Mouse (Mus musculus) erythroblast, embryonic 14.5 days (primary cell): ENCODE measurements around the gene St5.

Experiments used
- GATA1 ChIP-seq: IDR thresholded peaks from 2 replicates; pipeline ENCODE4 v1.6.1; 2012; ENCODE audit warnings: low read length, inconsistent platforms, mixed read lengths
- TAL1 ChIP-seq: IDR thresholded peaks from 3 replicates; pipeline ENCODE4 v1.6.1; 2012; ENCODE audit warnings: low read length, inconsistent platforms, mixed read lengths

DNA sequence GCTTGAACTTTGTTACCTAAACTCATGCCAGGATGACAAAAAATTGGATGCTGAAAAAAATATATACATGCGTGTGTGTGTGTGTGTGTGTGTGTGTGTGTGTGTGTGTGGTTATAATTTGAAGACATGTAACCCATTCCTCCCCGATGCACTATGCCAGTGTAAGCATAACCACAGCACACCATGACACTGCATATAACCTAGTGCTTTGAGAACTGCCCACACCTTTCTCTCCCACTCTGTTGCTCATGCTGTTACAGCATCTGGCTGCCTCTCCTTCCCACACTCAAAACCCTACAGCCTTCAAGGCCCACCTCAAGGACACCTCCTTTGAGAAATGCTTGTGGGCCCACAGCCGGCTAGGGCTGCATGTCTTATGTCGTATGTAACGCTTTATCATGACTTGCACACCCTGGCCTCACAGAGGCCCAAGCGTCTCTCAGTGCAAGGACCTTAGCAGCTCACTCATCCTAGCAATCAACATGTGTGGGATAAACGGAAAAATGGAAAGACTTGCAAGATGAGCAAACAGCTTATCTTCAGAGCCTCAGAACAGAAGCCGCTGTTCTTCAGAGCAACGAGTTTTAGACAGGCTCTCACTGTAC lies 81.1 kb downstream of the St5 start:
- TF ChIP-seq TAL1 (no peak), GATA1 (no peak)
